Mouse (Mus musculus) CH12.LX (cell line): Measurements from ENCODE around the gene Rtl4. TPM values are rescaled to one million over a fixed set of nuclear protein-coding genes. Genes with fewer than 3 reads are reported as not detected.

Experiments used
- DNase-seq: peaks from one replicate; pipeline ENCODE4 v3.0.0-alpha.2; 2013; ENCODE audit errors: extremely low read depth
- H3K27ac ChIP-seq: 2 replicates; pipeline ENCODE4 v1.5.1; 2012; ENCODE audit warnings: low read depth, mild to moderate bottlenecking, control low read depth, moderate library complexity; ENCODE audit not compliant: insufficient read depth
- H3K27me3 ChIP-seq: replicated peaks from 2 replicates; pipeline ENCODE3; 2012; ENCODE audit warnings: inconsistent platforms
- H3K36me3 ChIP-seq, 2 experiments: replicated peaks in 1 of 2; 2 replicates each; pipeline versions ENCODE3 to v1.6.1; 2012; ENCODE audit warnings: inconsistent platforms in 1 of 2, low read length in 1 of 2, mild to moderate bottlenecking in 1 of 2, mixed read lengths in 1 of 2, moderate library complexity in 1 of 2; ENCODE audit not compliant: control insufficient read depth in 1 of 2, insufficient read depth in 1 of 2
- H3K4me1 ChIP-seq, 2 experiments: 2 replicates each; pipeline ENCODE4 v1.6.1; 2012; ENCODE audit warnings: inconsistent platforms in 1 of 2, moderate library complexity in 1 of 2; ENCODE audit not compliant: insufficient read depth in 2 of 2, control insufficient read depth in 1 of 2
- H3K4me2 ChIP-seq: 2 replicates; pipeline ENCODE4 v1.6.1; 2012; ENCODE audit warnings: low read depth, mild to moderate bottlenecking, control low read depth; ENCODE audit not compliant: poor library complexity, insufficient read depth, severe bottlenecking
- H3K4me3 ChIP-seq, 3 experiments: fragments of 150-350 bp in 1 of 3; sonication (generic) in 1 of 3; replicated peaks in 1 of 3; 2 replicates each; pipeline versions ENCODE3 to v1.5.1; 2011 to 2012; ENCODE audit warnings: low read depth in 2 of 3, low read length in 2 of 3, mild to moderate bottlenecking in 2 of 3, moderate library complexity in 2 of 3, control low read depth in 1 of 3, improper control_type of control experiment in 1 of 3, inconsistent platforms in 1 of 3, mixed read lengths in 1 of 3; ENCODE audit not compliant: poor library complexity in 1 of 3
- H3K79me2 ChIP-seq: replicated peaks from 2 replicates; pipeline ENCODE4 v1.6.1; 2012; ENCODE audit warnings: mild to moderate bottlenecking, moderate library complexity; ENCODE audit not compliant: control insufficient read depth, poor library complexity, insufficient read depth, severe bottlenecking; ENCODE audit errors: extremely low read depth
- H3K9ac ChIP-seq: 2 replicates; pipeline ENCODE4 v1.6.1; 2012; ENCODE audit warnings: low read depth, mild to moderate bottlenecking, control low read depth, moderate library complexity; ENCODE audit not compliant: insufficient read depth
- H3K9me3 ChIP-seq: replicated peaks from 2 replicates; pipeline ENCODE3; 2012; ENCODE audit warnings: low read length, inconsistent platforms, mixed read lengths
- CHD1 ChIP-seq: IDR thresholded peaks from 2 replicates; pipeline ENCODE4 v1.6.1; 2012; ENCODE audit warnings: low read depth, low read length, improper control_type of control experiment, inconsistent platforms
- CHD2 ChIP-seq: IDR thresholded peaks from 2 replicates; pipeline ENCODE4 v1.6.1; 2011; ENCODE audit warnings: low read length, improper control_type of control experiment
- E2F4 ChIP-seq: IDR thresholded peaks from 2 replicates; pipeline ENCODE4 v1.6.1; 2011; ENCODE audit warnings: low read depth, low read length, improper control_type of control experiment; ENCODE audit not compliant: insufficient replicate concordance
- EP300 ChIP-seq: IDR thresholded peaks from 2 replicates; pipeline ENCODE4 v1.6.1; 2011; ENCODE audit warnings: low read length, improper control_type of control experiment
- ETS1 ChIP-seq: conservative IDR thresholded peaks from 2 replicates; pipeline ENCODE4 v1.6.1; 2012; ENCODE audit warnings: low read depth, mild to moderate bottlenecking, inconsistent platforms, low read length, improper control_type of control experiment, moderate library complexity
- GABPA ChIP-seq: IDR thresholded peaks from 2 replicates; pipeline ENCODE4 v1.6.1; 2012; ENCODE audit warnings: low read depth, low read length, improper control_type of control experiment, inconsistent platforms; ENCODE audit not compliant: insufficient replicate concordance
- HCFC1 ChIP-seq: IDR thresholded peaks from 2 replicates; pipeline ENCODE4 v1.6.1; 2012; ENCODE audit warnings: low read depth, mild to moderate bottlenecking, inconsistent platforms, low read length, improper control_type of control experiment
- JUN ChIP-seq: IDR thresholded peaks from 2 replicates; pipeline ENCODE4 v1.6.1; 2011; ENCODE audit warnings: low read depth, mild to moderate bottlenecking, low read length, improper control_type of control experiment, moderate library complexity; ENCODE audit not compliant: insufficient read depth
- JUND ChIP-seq: conservative IDR thresholded peaks from 2 replicates; pipeline ENCODE4 v1.6.1; 2011; ENCODE audit warnings: low read depth, low read length, improper control_type of control experiment
- KAT2A ChIP-seq: IDR thresholded peaks from 2 replicates; pipeline ENCODE4 v1.6.1; 2012; ENCODE audit warnings: low read length, improper control_type of control experiment, inconsistent platforms; ENCODE audit not compliant: insufficient replicate concordance
- MEF2A ChIP-seq: IDR thresholded peaks from 2 replicates; pipeline ENCODE4 v1.6.1; 2014; ENCODE audit warnings: low read depth, mild to moderate bottlenecking, inconsistent platforms, low read length, improper control_type of control experiment, borderline replicate concordance
- MXI1 ChIP-seq: IDR thresholded peaks from 2 replicates; pipeline ENCODE4 v1.6.1; 2011; ENCODE audit warnings: mild to moderate bottlenecking, low read depth, low read length, improper control_type of control experiment
- NELFE ChIP-seq: IDR thresholded peaks from 2 replicates; pipeline ENCODE4 v1.6.1; 2011; ENCODE audit warnings: low read depth, low read length, improper control_type of control experiment
- NRF1 ChIP-seq: IDR thresholded peaks from 2 replicates; pipeline ENCODE4 v1.6.1; 2014; ENCODE audit warnings: low read depth, mild to moderate bottlenecking, inconsistent platforms, low read length, improper control_type of control experiment, moderate library complexity
- PAX5 ChIP-seq: IDR thresholded peaks from 2 replicates; pipeline ENCODE4 v1.6.1; 2012; ENCODE audit warnings: low read length, inconsistent platforms, mixed read lengths
- POLR2A ChIP-seq: IDR thresholded peaks from 2 replicates; pipeline ENCODE4 v1.6.1; 2011; ENCODE audit warnings: low read depth, mild to moderate bottlenecking, improper control_type of control experiment, low read length
- POLR2AphosphoS2 ChIP-seq: IDR thresholded peaks from 2 replicates; pipeline ENCODE4 v1.6.1; 2011; ENCODE audit warnings: low read depth, low read length, improper control_type of control experiment
- RAD21 ChIP-seq: IDR thresholded peaks from 2 replicates; pipeline ENCODE4 v1.6.1; 2011; ENCODE audit warnings: low read depth, mild to moderate bottlenecking, low read length, improper control_type of control experiment, moderate library complexity
- SIN3A ChIP-seq: IDR thresholded peaks from 2 replicates; pipeline ENCODE4 v1.6.1; 2012; ENCODE audit warnings: low read length, improper control_type of control experiment, inconsistent platforms
- TBP ChIP-seq: conservative IDR thresholded peaks from 2 replicates; pipeline ENCODE4 v1.6.1; 2011; ENCODE audit warnings: low read depth, low read length, improper control_type of control experiment
- TCF12 ChIP-seq: IDR thresholded peaks from 2 replicates; pipeline ENCODE4 v1.6.1; 2014; ENCODE audit warnings: low read depth, mild to moderate bottlenecking, inconsistent platforms, low read length, improper control_type of control experiment
- ZC3H11A ChIP-seq: IDR thresholded peaks from 2 replicates; pipeline ENCODE4 v1.6.1; 2012; ENCODE audit warnings: low read depth, mild to moderate bottlenecking, inconsistent platforms, low read length, improper control_type of control experiment
- ZKSCAN1 ChIP-seq: IDR thresholded peaks from 2 replicates; pipeline ENCODE4 v1.6.1; 2012; ENCODE audit warnings: low read depth, inconsistent platforms, low read length, improper control_type of control experiment, borderline replicate concordance
- ZMIZ1 ChIP-seq: IDR thresholded peaks from 2 replicates; pipeline ENCODE4 v1.6.1; 2012; ENCODE audit warnings: low read depth, mild to moderate bottlenecking, inconsistent platforms, low read length, improper control_type of control experiment
- ZNF384 ChIP-seq: IDR thresholded peaks from 2 replicates; pipeline ENCODE4 v1.6.1; 2012; ENCODE audit warnings: low read depth, low read length, improper control_type of control experiment, inconsistent platforms
- dilution Hi-C: fragments of 300-500 bp; cut with MboI; formaldehyde crosslinking; loops from 2 replicates; pipeline ENCODE4 v1.14.3; 2020; ENCODE audit warnings: low sequenced_read_pairs; ENCODE audit not compliant: extremely low pct_unique_long_range_greater_than_20kb, extremely low pct_ligation_motif_present
- in situ Hi-C: fragments of 300-500 bp; cut with MboI; formaldehyde crosslinking; loops from 3 replicates; pipeline ENCODE4 v1.14.3; 2019; ENCODE audit warnings: low sequenced_read_pairs, low pct_ligation_motif_present, low pct_unique_long_range_greater_than_20kb, mixed read lengths
- polyA plus RNA-seq: library from polyadenylated mRNA; unstranded; fragments of >175 nt; gene quantifications from 2 replicates; pipeline ENCODE4 v1.2.1, GENCODE M21; 2012; ENCODE audit warnings: low read depth; ENCODE audit not compliant: insufficient read length
- total RNA-seq, 2 experiments: library from RNA; depleted of rRNA; stranded (reverse); fragments of 300-350 nt in 1 of 2; fragments of >200 nt in 1 of 2; gene quantifications; 2 replicates each; pipeline ENCODE4 v1.2.3; 2012 to 2014

Rtl4 gene
- total and polyA plus RNA-seq, 3 experiments: not detected

- dilution Hi-C loops (no loop called here), in situ Hi-C loops (no loop called here)
- no peaks in the 10 kb centered on the region for H3K27me3 ChIP-seq
- TF ChIP-seq HCFC1 (no peak), JUND (no peak), PAX5 (no peak), ZKSCAN1 (no peak), TBP (no peak), POLR2AphosphoS2 (no peak), CHD1 (no peak), KAT2A (no peak), RAD21 (no peak), MEF2A (no peak), POLR2A (no peak), TCF12 (no peak), MXI1 (no peak), SIN3A (no peak), EP300 (no peak)
- no peak overlapping the region for H3K4me3 ChIP-seq
- no peaks in the 10 kb centered on the region for H3K4me1 ChIP-seq
- no peak for DNase-seq
- H3K9me3 ChIP-seq: no peaks in the 10 kb centered on the region
- H3K9ac ChIP-seq: no peak overlapping the region
- H3K4me2 ChIP-seq: no peak overlapping the region
- no peaks in the 10 kb centered on the region for H3K36me3 ChIP-seq
- H3K27ac ChIP-seq: no peak overlapping the region
- H3K79me2 ChIP-seq: no peaks in the 10 kb centered on the region
Measured at GRCm38 (mm10) chrX:144687742-144688141, 965 bp upstream of the Rtl4 start.

GRCm38 (mm10) chrX:144688142-144688206, 733 bp upstream of the Rtl4 start, which contains the start of gene Trpc5:
Gene Trpc5 (minus strand): TSS chrX:144688180.
- Histone ChIP-seq H3K4me1 (no peaks in the 10 kb centered on the region), H3K27ac (no peak within 1 kb of the TSS), H3K27me3 (no peaks in the 10 kb centered on the region), H3K79me2 (no peaks in the 10 kb centered on the region), H3K4me2 (no peak within 1 kb of the TSS), H3K4me3 (no peak within 1 kb of the TSS), H3K9ac (no peak within 1 kb of the TSS), H3K36me3 (no peaks in the 10 kb centered on the region), H3K9me3 (no peaks in the 10 kb centered on the region)
- in situ Hi-C loops: no loop called here
- dilution Hi-C loops: no loop called here
- TF ChIP-seq ETS1 (no peak), CHD2 (no peak), JUN (no peak), NELFE (no peak), POLR2AphosphoS2 (no peak), TBP (no peak), GABPA (no peak), ZKSCAN1 (no peak), KAT2A (no peak), E2F4 (no peak), RAD21 (no peak), ZNF384 (no peak), NRF1 (no peak), ZC3H11A (no peak), EP300 (no peak), SIN3A (no peak), ZMIZ1 (no peak)
- DNase-seq: no peak
